Mouse (Mus musculus) brown adipose tissue, adult 24 weeks (tissue): ENCODE results near the gene Sars. TPM values are rescaled to one million over a fixed set of nuclear protein-coding genes. Genes with fewer than 3 reads are reported as not detected.
A peak's percentile ranks its signal among the peaks of the same experiment; 100 is the strongest.

ENCODE experiments used
- H3K27ac ChIP-seq: fragments of 200-500 bp; replicated peaks from 2 replicates; pipeline ENCODE4 v1.5.1; 2012; ENCODE audit warnings: low read depth, mild to moderate bottlenecking, low read length
- H3K4me1 ChIP-seq: fragments of 200-500 bp; 2 replicates; pipeline ENCODE4 v1.6.1; 2012; ENCODE audit warnings: low read length, mixed read lengths; ENCODE audit not compliant: control insufficient read depth, insufficient read depth, insufficient read length
- H3K4me3 ChIP-seq: fragments of 200-500 bp; 2 replicates; pipeline ENCODE4 v1.5.1; 2012; ENCODE audit warnings: low read depth, mild to moderate bottlenecking, low read length, moderate library complexity; ENCODE audit not compliant: insufficient read depth
- polyA plus RNA-seq: library from polyadenylated mRNA; stranded (reverse); fragments of >200 nt; gene quantifications from 2 replicates; pipeline ENCODE4 v1.2.4, GENCODE M21; 2012; ENCODE audit not compliant: missing spikeins, insufficient read depth, insufficient read length

Sars gene
- polyA plus RNA-seq, 1 experiment, result 87.8 TPM

DNA sequence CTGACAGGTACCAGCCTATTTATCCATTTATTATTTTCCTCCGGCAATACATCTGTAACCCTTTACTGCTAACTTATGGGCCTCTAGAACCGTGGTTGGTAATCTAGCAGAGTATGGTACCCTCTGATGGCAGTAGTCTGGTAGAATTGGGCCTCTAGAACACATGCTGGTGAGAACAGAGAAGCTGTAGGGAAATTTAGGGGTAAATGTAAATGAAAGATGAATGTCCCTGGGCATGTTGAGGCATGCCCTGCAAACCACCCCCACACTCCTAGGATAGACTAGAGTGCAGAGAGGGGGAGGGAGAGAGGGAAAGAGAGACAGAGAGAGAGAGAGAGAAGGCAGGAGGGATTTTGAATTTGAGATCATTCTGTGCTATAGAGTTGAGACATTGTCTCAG is 60.6 kb downstream of the Sars start:
- no peak overlapping the region for H3K27ac ChIP-seq
- H3K4me1 ChIP-seq, result 0 out of 2 replicates have a peak, but pooled peaks cover 2% of the 10 kb centered on the region
- no peak overlapping the region for H3K4me3 ChIP-seq

DNA sequence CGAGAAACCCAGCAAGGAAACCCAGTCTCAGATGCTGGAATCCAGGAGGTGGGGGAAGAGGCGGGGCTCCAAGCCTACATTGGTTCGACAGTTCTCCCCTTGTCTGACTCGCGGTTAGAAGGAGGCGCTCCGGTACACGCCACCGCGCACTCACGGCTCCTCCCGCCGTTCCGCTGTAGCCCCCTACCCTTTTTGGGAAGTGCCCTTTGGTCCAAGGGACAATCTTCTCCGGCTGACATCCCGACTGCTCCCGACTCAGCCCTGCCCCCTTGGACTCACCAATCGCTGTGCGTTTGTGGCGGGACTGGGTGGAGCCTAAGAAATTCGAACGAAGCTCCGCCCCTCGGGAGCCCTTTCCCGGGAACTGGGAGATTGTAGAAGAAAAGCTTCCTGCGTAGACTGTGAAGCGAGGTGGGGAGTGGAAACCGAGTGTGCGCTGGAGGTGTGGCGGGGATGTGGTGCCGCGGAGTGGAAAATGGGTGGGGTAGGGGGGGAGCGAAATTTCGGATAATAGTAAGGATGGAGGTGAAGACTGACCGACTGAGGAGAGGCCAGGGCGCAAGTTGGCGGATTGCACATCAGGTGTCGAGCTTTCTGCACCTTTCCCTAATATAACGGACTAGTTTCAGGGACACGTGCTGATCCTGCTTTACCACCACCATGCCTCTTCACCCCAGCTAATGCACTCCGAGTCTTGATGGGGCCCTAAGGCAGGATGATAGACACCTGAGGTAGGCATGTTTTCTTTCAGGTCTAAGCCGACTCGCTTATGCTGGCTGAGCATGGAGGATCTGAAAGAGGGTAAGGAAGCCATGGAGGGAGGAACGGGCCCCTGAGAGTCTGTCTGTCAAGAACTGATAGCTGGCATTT is 61.3 kb downstream of the Sars start, which contains the start of gene Psrc1:
TSS of gene Psrc1 (plus strand) at position 355 of the 870 bp plus-strand sequence.
- H3K4me1 ChIP-seq, result 0 out of 2 replicates have a peak, but pooled peaks cover 2% of the 10 kb centered on the region
- H3K4me3 ChIP-seq, result peak within 1 kb of the TSS; percentile 87
- no peak within 1 kb of the TSS for H3K27ac ChIP-seq

DNA sequence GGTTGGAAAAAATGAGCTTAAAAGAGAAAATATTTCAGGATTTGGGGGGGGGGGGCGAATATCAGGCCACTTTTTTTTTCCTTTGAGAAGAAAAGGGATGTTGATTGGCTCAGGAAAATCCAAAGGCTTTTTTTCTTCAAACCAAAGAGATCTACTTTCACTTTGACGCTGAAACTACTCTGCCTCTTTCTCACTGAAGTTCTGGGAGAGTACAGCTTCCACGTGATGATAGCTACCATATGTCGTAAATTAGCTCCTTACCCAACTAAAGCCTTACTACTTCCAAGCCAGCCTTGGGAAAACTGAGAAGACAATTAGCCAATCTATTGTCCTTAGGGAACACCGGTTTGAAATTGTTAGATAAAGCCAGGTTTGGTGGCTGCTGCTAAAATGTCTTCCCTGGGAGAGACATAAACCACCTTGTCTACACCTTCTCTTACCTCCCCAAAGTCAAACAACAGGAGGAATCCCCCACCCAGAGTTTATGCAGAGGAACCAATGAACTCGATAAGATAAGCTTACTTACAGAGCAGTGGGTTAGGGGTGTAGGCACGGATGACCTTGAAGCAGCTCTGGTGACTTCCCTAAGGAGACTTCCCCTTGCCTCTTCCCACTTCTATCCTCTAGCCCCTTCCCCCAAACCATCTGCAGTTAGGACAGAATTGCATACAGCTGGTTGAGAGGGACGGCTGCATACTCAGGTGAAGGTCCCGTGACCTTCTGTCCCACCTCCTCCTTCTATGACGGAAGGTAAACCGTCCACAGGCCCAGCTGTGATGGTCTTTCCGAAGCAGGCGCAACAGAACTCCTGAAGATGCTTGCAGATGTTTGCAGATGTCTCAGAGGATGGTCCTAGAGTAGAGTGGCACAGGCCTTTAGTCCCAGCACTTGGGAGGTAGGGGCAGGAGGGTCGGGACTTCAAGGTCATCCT is 62.8 kb downstream of the Sars start:
- Histone ChIP-seq H3K4me3 (0 out of 2 replicates have a peak overlapping the region, but pooled peaks have one; percentile 2), H3K4me1 (0 out of 2 replicates have a peak, but pooled peaks cover 2% of the 10 kb centered on the region), H3K27ac (no peak overlapping the region)

DNA sequence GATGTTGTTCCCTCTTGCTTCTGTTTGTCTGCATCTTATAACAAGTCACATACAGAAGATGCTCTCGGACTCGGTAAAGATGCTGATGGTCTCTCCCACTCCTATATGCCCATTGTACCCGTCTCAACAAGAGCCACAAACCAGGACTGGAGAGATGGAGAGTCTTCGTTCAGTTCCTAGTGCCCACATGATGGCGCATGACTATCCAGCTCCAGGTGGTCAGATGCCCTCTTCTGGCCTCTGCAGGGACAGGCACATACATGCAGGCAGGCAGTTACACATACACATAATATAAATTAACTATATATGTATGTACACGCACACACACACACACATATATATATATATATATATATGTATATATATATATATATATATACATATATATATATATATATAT is 64.3 kb downstream of the Sars start:
- Histone ChIP-seq H3K27ac (no peak overlapping the region), H3K4me3 (no peak overlapping the region), H3K4me1 (0 out of 2 replicates have a peak, but pooled peaks cover 2% of the 10 kb centered on the region)

DNA sequence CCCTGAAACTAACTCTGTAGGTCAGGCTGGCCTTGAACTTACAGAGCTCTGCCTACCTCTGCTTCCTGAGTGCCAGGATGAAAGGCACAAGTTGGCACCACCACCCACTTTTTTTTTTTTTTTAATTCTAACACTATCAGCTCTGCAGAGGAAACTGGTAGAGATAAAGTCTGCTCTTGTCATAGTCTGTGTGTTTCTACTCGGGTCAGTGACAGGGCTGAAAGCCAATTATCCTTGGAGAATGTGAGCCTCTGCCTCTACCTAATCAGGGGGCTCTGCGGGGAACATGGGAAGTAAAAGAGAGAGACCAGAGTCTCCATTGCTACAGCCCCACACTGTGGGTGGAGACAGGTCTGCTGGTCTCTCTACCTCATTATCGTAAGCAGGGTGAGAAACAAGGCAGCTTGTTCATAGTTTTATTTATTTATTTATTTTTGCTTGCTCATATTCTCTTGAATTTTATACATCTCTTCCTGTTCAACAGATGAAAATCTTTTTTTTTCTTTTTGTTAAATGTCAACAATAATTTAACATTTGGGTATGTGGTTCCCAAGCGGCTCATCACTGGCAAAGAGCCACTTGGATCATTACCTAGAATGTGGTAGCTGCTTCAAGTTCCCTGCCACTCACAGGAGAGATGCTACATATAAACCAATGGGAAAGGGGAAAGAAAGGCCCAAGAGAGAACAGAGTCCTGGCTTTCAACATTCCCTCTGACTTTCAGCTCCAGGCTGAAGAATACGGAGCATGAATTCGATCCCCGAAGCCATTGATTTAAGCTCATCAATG is 65.9 kb downstream of the Sars start:
- Histone ChIP-seq H3K4me1 (0 out of 2 replicates have a peak, but pooled peaks cover 2% of the 10 kb centered on the region), H3K4me3 (no peak overlapping the region), H3K27ac (no peak overlapping the region)

Other genes starting within 250 kb of the Sars start
- 3.5 and 4.8 TPM in 2 replicates for gene Cyb561d1, start 244.0 kb downstream of the Sars start, polyA plus RNA-seq
- 0.91 and 2.4 TPM in 2 replicates for gene Atxn7l2, start 234.3 kb downstream of the Sars start, polyA plus RNA-seq
- gene Sypl2, start 218.6 kb downstream of the Sars start, polyA plus RNA-seq, result 2.7 and 3.9 TPM in 2 replicates
- 99.2 and 140 TPM in 2 replicates for gene Psma5, start 188.3 kb downstream of the Sars start, polyA plus RNA-seq
- gene Sort1, start 161.1 kb downstream of the Sars start, polyA plus RNA-seq, result 53.0 and 68.1 TPM in 2 replicates
- not detected in 2 replicates for gene Mybphl, start 80.3 kb downstream of the Sars start, polyA plus RNA-seq
- not detected in 2 replicates for gene Psrc1, start 61.4 kb downstream of the Sars start, polyA plus RNA-seq
- 2.4 and 4.0 TPM in 2 replicates for gene Celsr2, start 29.7 kb downstream of the Sars start, polyA plus RNA-seq
- not detected in 2 replicates for gene 1700013F07Rik, start 88.9 kb upstream of the Sars start, polyA plus RNA-seq
- gene 5330417C22Rik, start 91.3 kb upstream of the Sars start, polyA plus RNA-seq, result not detected in 2 replicates
- 24.1 and 27.7 TPM in 2 replicates for gene Tmem167b, start 117.3 kb upstream of the Sars start, polyA plus RNA-seq
- gene Taf13, start 126.5 kb upstream of the Sars start, polyA plus RNA-seq, result 23.7 and 42.7 TPM in 2 replicates
- 4.5 and 5.3 TPM in 2 replicates for gene Wdr47, start 146.1 kb upstream of the Sars start, polyA plus RNA-seq
- gene Clcc1, start 208.7 kb upstream of the Sars start, polyA plus RNA-seq, result 16.9 and 18.6 TPM in 2 replicates